Mouse (Mus musculus) small intestine, adult 2 months (tissue): ENCODE measurements around the gene Zc2hc1b. TPM values are rescaled to one million over a fixed set of nuclear protein-coding genes. Genes with fewer than 3 reads are reported as not detected.
"Not testable (repeated sequence)": the region's sequence is repeated elsewhere in the genome, so short reads cannot be mapped to it uniquely, and the experiment has no call there.

Experiments
- H3K27ac ChIP-seq: fragments of 200-500 bp; 2 replicates; pipeline ENCODE4 v1.5.1; 2012; ENCODE audit warnings: low read depth, low read length, control low read depth, inconsistent platforms; ENCODE audit not compliant: insufficient read depth
- H3K27me3 ChIP-seq: fragments of 200-500 bp; 2 replicates; pipeline ENCODE4 v1.6.1; 2012; ENCODE audit warnings: mild to moderate bottlenecking, moderate library complexity, low read length, inconsistent platforms; ENCODE audit not compliant: control insufficient read depth, insufficient read depth
- H3K36me3 ChIP-seq: fragments of 200-500 bp; 2 replicates; pipeline ENCODE4 v1.6.1; 2012; ENCODE audit warnings: mild to moderate bottlenecking, low read length, control low read depth, inconsistent platforms; ENCODE audit not compliant: control insufficient read depth, insufficient read depth
- H3K4me1 ChIP-seq: fragments of 200-500 bp; 2 replicates; pipeline ENCODE4 v1.6.1; 2012; ENCODE audit warnings: low read length, inconsistent platforms, mixed read lengths; ENCODE audit not compliant: control insufficient read depth, insufficient read depth, insufficient read length
- H3K4me3 ChIP-seq: fragments of 200-500 bp; 2 replicates; pipeline ENCODE4 v1.5.1; 2012; ENCODE audit warnings: low read depth, mild to moderate bottlenecking, control low read depth, inconsistent platforms, low read length, moderate library complexity
- CTCF ChIP-seq: fragments of 200-500 bp; IDR thresholded peaks from 2 replicates; pipeline ENCODE4 v1.5.1; 2012; ENCODE audit warnings: low read depth, mild to moderate bottlenecking, control low read depth, inconsistent platforms, low read length, moderate library complexity, mixed read lengths; ENCODE audit not compliant: insufficient replicate concordance, insufficient read length; ENCODE audit errors: extremely low read depth
- POLR2A ChIP-seq: fragments of 200-500 bp; IDR thresholded peaks from 2 replicates; pipeline ENCODE4 v1.6.1; 2012; ENCODE audit warnings: low read depth, mild to moderate bottlenecking, control low read depth, inconsistent platforms, low read length, moderate library complexity
- WGBS: fragments of 180-500 bp; shearing (Covaris S2); methylation state at CpG from one replicate; pipeline ENCODE4 v1.1.7; 2018; 5-methylcytosine and 5-hydroxymethylcytosine counted together
- polyA plus RNA-seq: library from polyadenylated mRNA; depleted of rRNA; stranded (reverse); fragments of >200 nt; gene quantifications from 2 replicates; pipeline ENCODE4 v1.2.3, GENCODE M21; 2012

Gene Zc2hc1b
- polyA plus RNA-seq, 1 experiment: not detected

GRCm38 (mm10) chr10:13209930-13210637, 32.3 kb upstream of the Zc2hc1b start:
- Histone ChIP-seq H3K4me3 (no peak overlapping the region), H3K4me1 (no peaks in the 10 kb centered on the region), H3K27ac (no peak overlapping the region), H3K36me3 (peaks cover 3% of the 10 kb centered on the region; the same call in 1 of the 2 replicates), H3K27me3 (no peaks in the 10 kb centered on the region)
- WGBS: 64% methylated on average over 8 of the region's 8 CpGs
- TF ChIP-seq POLR2A: no peak
- no peak for TF ChIP-seq CTCF

- WGBS: 86% methylated on average over 3 of the region's 3 CpGs
- H3K36me3 ChIP-seq: peaks cover 3% of the 10 kb centered on the region; the same call in 1 of the 2 replicates
- H3K27ac ChIP-seq: no peak overlapping the region
- no peak overlapping the region for H3K4me3 ChIP-seq
- no peaks in the 10 kb centered on the region for H3K4me1 ChIP-seq
- no peaks in the 10 kb centered on the region for H3K27me3 ChIP-seq
- no peak for TF ChIP-seq POLR2A
- no peak for TF ChIP-seq CTCF
Observed at GRCm38 (mm10) chr10:13209506-13209905, 31.7 kb upstream of the Zc2hc1b start.

GRCm38 (mm10) chr10:13209061-13209460, 31.2 kb upstream of the Zc2hc1b start:
- Histone ChIP-seq H3K27me3 (no peaks in the 10 kb centered on the region), H3K36me3 (peaks cover 3% of the 10 kb centered on the region; the same call in 1 of the 2 replicates), H3K4me3 (no peak overlapping the region), H3K27ac (no peak overlapping the region), H3K4me1 (no peaks in the 10 kb centered on the region)
- 92% methylated on average over 4 of the region's 4 CpGs for WGBS
- TF ChIP-seq CTCF (no peak), POLR2A (no peak)

DNA sequence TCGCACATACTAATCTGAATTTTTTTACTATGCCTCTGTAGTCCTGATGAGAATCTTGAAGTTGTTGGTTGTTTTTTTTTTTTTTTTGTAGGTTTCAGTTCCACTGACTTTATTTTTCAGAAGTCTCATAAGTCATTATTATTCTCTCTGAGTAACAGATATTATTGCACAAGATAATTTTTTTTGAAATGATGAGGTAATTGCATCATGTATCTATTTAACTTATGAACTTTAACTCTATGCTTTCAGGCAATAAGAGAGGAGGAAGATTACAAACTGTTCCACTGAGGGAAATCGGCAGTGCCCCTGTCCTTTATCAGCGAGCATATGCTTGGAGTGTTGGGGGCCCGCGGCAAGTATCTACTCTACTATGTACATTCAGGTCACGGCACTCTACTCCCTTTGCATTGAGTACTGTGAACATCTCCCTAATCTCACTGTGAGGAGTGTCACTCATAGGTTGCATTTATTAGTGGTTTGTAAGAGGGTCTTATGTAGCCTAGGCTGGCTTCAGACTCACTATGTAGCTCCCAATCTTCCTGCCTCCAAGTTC, 24.0 kb upstream of the Zc2hc1b start:
- TF ChIP-seq CTCF (no peak), POLR2A (no peak)
- no peaks in the 10 kb centered on the region for H3K36me3 ChIP-seq
- H3K27me3 ChIP-seq: no peaks in the 10 kb centered on the region
- no peaks in the 10 kb centered on the region for H3K4me1 ChIP-seq
- H3K27ac ChIP-seq: no peak overlapping the region
- H3K4me3 ChIP-seq: no peak overlapping the region
- WGBS: 93% methylated on average over 6 of the region's 6 CpGs

DNA sequence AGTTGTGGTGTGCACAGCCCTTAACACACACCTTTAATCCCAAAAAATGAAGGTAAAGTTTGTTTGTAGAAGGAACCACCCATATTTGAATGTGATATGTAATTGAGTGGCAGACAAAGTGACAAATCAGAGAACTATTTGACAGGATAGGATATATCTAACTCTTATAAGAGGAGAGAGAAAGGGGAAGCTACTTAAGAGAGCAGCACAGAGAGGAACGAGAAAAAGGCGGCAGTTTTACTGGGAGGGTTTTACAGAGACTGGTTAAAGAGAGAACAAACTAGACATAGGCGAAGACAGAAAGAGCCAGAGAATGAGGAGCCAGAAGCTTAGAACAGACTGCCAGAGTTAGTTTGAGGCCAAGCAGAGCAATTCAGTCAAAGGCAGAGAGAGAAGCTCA, 23.0 kb upstream of the Zc2hc1b start:
- Histone ChIP-seq H3K36me3 (no peaks in the 10 kb centered on the region), H3K27ac (no peak overlapping the region), H3K27me3 (no peaks in the 10 kb centered on the region), H3K4me3 (no peak overlapping the region), H3K4me1 (no peaks in the 10 kb centered on the region)
- TF ChIP-seq CTCF: no peak
- no peak for TF ChIP-seq POLR2A
- WGBS: 82% methylated on average over 3 of the region's 3 CpGs

DNA sequence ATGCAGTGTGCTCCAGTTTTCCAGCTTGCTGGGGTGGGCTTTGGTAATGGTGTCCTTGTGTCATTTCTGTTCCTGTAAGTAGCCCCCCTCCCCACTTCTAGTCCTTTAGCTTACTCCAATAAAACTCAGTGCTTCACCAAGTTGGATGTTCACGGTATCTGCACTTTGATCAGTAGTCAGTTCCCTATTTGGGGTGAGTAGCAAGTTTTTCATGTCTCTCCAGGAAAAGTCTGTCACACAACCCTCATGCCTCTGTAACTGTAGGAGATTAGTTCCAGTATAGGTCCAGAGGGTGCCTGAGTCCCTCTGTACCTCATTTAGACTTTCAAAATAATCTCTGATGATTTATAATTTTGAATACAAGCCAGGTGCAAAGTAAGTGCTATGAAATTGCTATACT, 21.4 kb upstream of the Zc2hc1b start:
- Histone ChIP-seq H3K27ac (no peak overlapping the region), H3K36me3 (no peaks in the 10 kb centered on the region), H3K4me3 (no peak overlapping the region), H3K4me1 (no peaks in the 10 kb centered on the region), H3K27me3 (no peaks in the 10 kb centered on the region)
- TF ChIP-seq CTCF (no peak), POLR2A (no peak)
- 81% methylated on average over 1 of the region's 1 CpGs for WGBS

GRCm38 (mm10) chr10:13196872-13197507, 19.2 kb upstream of the Zc2hc1b start:
- 43% methylated on average over 8 of the region's 8 CpGs for WGBS
- H3K27me3 ChIP-seq: no peaks in the 10 kb centered on the region
- no peaks in the 10 kb centered on the region for H3K36me3 ChIP-seq
- TF ChIP-seq CTCF (no peak), POLR2A (no peak)
- peaks cover 2% of the 10 kb centered on the region; the same call in 1 of the 2 replicates for H3K4me1 ChIP-seq
- H3K27ac ChIP-seq: no peak overlapping the region
- no peak overlapping the region for H3K4me3 ChIP-seq

DNA sequence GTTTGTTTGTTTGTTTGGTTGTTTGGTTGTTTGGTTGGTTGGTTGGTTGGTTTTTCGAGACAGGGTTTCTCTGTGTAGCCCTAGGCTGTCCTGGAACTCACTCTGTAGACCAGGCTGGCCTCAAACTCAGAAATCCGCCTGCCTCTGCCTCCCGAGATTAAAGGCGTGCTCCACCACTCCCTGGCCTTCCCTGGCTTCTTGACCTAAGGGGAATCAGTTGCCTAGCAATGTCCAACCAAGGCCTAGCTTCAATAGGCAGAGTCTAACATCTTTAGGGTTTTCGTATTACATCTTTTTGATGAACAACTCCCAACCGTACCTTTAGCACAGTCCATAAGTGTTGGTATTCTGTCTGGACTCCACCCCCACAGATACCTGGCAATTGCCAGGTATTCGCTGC, 15.7 kb upstream of the Zc2hc1b start:
- 83% methylated on average over 7 of the region's 7 CpGs for WGBS
- H3K27ac ChIP-seq, H3K36me3 ChIP-seq, H3K4me3 ChIP-seq, H3K27me3 ChIP-seq: not testable (repeated sequence)
- H3K4me1 ChIP-seq: peaks cover 11% of the 10 kb centered on the region; the same call in 1 of the 2 replicates
